Comparison of ENCODE assay signal across 18 mouse cellular contexts in genomic region chr14:118414275-118414674, GRCm38 (mm10).
DNase-seq lines count a peak whose midpoint lies in the region; ATAC-seq lines count a peak whose summit lies in the region.
"Had no signal": no experiment of that assay in that cellular context is flagged by ENCODE, and none has a peak within 500 bp of the region (broad histone marks: within the 10 kb centered on the region; RNA-seq: fewer than 3 reads in every experiment).

No protein-coding gene starts in this region.

- DNase-seq in left cerebral cortex, postnatal 4 days: peak; percentile 22
- no peak for DNase-seq in left cerebral cortex, adult 9 months (ENCODE audit: low spot score in 2 of 2)
- DNase-seq in hindbrain, embryonic 14.5 days (ENCODE audit: low spot score): no peak
- no peak for DNase-seq in lung, postnatal 10 days
- DNase-seq in natural killer cell, adult 2 months (ENCODE audit: low spot score in 2 of 2): no peak
- DNase-seq: cerebellum, adult 18-20 months; gastrocnemius, postnatal 10 days; heart, postnatal 4 days; kidney, adult 2 months; kidney, postnatal 36 days had no signal

- H3K4me3 ChIP-seq in forebrain, embryonic 12.5 days (replicated peaks): no peak overlapping the region
- H3K4me3 ChIP-seq in hindbrain, embryonic 14.5 days (replicated peaks; ENCODE audit: low read length): no peak overlapping the region
- H3K4me3 ChIP-seq in midbrain, embryonic 16.5 days (ENCODE audit: low read depth, low read length): no peak overlapping the region
- H3K4me3 ChIP-seq: limb, embryonic 13.5 days; myocyte had no signal

- H3K36me3 ChIP-seq in forebrain, embryonic 12.5 days (replicated peaks): no peaks in the 10 kb centered on the region
- H3K36me3 ChIP-seq in hindbrain, embryonic 14.5 days (replicated peaks; ENCODE audit: control insufficient read depth, insufficient read depth): no peaks in the 10 kb centered on the region
- no peaks in the 10 kb centered on the region for H3K36me3 ChIP-seq in midbrain, embryonic 16.5 days (ENCODE audit: control insufficient read depth, insufficient read depth, low read length)
- H3K36me3 ChIP-seq: limb, embryonic 13.5 days had no signal

- no peak overlapping the region for H3K9ac ChIP-seq in forebrain, embryonic 12.5 days
- no peak overlapping the region for H3K9ac ChIP-seq in hindbrain, embryonic 14.5 days
- H3K9ac ChIP-seq in midbrain, embryonic 16.5 days (ENCODE audit: low read depth, low read length): no peak overlapping the region
- H3K9ac ChIP-seq: limb, embryonic 13.5 days had no signal

- no peak overlapping the region for H3K4me2 ChIP-seq in forebrain, embryonic 12.5 days
- no peak overlapping the region for H3K4me2 ChIP-seq in hindbrain, embryonic 14.5 days (replicated peaks)
- H3K4me2 ChIP-seq in midbrain, embryonic 16.5 days (ENCODE audit: low read length): no peak overlapping the region
- H3K4me2 ChIP-seq: heart, embryonic 11.5 days; limb, embryonic 13.5 days had no signal

- 23% methylated on average over 4 of the region's 4 CpGs for WGBS in forebrain, embryonic 12.5 days
- 12% methylated on average over 4 of the region's 4 CpGs for WGBS in hindbrain, embryonic 14.5 days
- 15% methylated on average over 4 of the region's 4 CpGs for WGBS in midbrain, embryonic 16.5 days

- ATAC-seq in forebrain, embryonic 12.5 days (ENCODE audit: low FRiP score): peak; percentile 67
- ATAC-seq in hindbrain, embryonic 14.5 days (ENCODE audit: low FRiP score): peak; percentile 81; the same call in 1 of the 2 replicates
- ATAC-seq in midbrain, embryonic 16.5 days: peak; percentile 86
- ATAC-seq in cerebellum, adult (ENCODE audit: insufficient number of reproducible peaks, low FRiP score, low TSS enrichment): no peak
- ATAC-seq: activated CD4-positive, CD25-positive, alpha-beta regulatory T cell, adult 4 months had no signal

- H3K27me3 ChIP-seq in forebrain, embryonic 12.5 days: peaks cover 54% of the 10 kb centered on the region
- H3K27me3 ChIP-seq in hindbrain, embryonic 14.5 days (ENCODE audit: control insufficient read depth, insufficient read depth, low read length): peaks cover 31% of the 10 kb centered on the region
- H3K27me3 ChIP-seq in midbrain, embryonic 16.5 days (ENCODE audit: control insufficient read depth, insufficient read depth, low read depth, low read length): peaks cover 5% of the 10 kb centered on the region; the same call in 1 of the 2 replicates

- intact Hi-C loops in left cerebral cortex, postnatal 4 days (cut with DNase I): no loop called here

- H3K9me3 ChIP-seq in forebrain, embryonic 12.5 days: peaks cover 13% of the 10 kb centered on the region; the same call in 1 of the 2 replicates
- peaks cover 7% of the 10 kb centered on the region for H3K9me3 ChIP-seq in hindbrain, embryonic 14.5 days (ENCODE audit: control insufficient read depth, low read length)
- no peaks in the 10 kb centered on the region; the same call in 1 of the 2 replicates for H3K9me3 ChIP-seq in midbrain, embryonic 16.5 days (replicated peaks; ENCODE audit: control insufficient read depth, low read length, poor library complexity, severe bottlenecking)

- H3K27ac ChIP-seq in forebrain, embryonic 12.5 days: no peak overlapping the region
- H3K27ac ChIP-seq in hindbrain, embryonic 14.5 days: no peak overlapping the region
- no peak overlapping the region for H3K27ac ChIP-seq in midbrain, embryonic 16.5 days (ENCODE audit: low read length)
- H3K27ac ChIP-seq: limb, embryonic 13.5 days; macrophage had no signal

- H3K4me1 ChIP-seq in forebrain, embryonic 12.5 days: peaks cover 28% of the 10 kb centered on the region
- H3K4me1 ChIP-seq in hindbrain, embryonic 14.5 days (replicated peaks; ENCODE audit: control insufficient read depth, insufficient read depth, low read length): no peaks in the 10 kb centered on the region
- no peaks in the 10 kb centered on the region for H3K4me1 ChIP-seq in midbrain, embryonic 16.5 days (ENCODE audit: control insufficient read depth, insufficient read depth, low read length)
- H3K4me1 ChIP-seq: limb, embryonic 13.5 days had no signal
